Mouse (Mus musculus) regulatory T cell (primary cell): ENCODE measurements around the gene Ier2.
"Not testable (repeated sequence)": the region's sequence is repeated elsewhere in the genome, so short reads cannot be mapped to it uniquely, and the experiment has no call there.

Experiments
- in situ Hi-C: fragments of 300-600 bp; cut with MboI, MseI; formaldehyde crosslinking; loops from one replicate; pipeline ENCODE4 v1.15.1; 2025; ENCODE audit warnings: high pct_unique_total_duplicates

Gene Ier2

DNA sequence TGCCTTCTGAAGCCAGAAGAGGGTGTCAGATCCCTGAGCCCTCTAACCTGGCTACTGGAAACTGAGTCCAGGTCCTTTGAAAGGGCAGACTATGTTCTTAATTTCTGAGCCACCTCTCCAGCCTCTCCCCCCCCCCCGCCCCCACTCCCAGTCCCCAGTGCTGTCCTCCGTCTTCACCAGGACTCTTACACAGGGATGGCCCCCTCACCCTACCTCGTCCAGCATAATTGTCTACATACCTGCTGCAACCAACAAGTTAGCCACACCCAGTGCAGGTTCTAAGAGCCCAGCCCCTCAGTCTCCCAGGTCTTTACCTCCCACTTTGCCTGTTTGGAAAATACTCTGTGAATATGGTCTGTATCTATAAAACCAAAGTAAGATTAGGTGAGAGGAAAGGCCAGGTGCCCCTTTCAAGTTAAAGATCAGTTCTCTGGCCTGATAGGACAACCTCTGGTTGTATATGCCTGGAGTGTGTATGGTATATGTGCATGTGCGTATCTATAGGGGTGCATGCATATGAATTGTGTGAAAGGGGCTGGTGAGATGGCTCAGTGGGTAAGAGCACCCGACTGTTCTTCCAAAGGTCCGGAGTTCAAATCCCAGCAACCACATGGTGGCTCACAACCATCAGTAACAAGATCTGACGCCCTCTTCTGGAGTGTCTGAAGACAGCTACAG lies 21.9 kb downstream of the Ier2 start:
- in situ Hi-C loops, result no loop called here

DNA sequence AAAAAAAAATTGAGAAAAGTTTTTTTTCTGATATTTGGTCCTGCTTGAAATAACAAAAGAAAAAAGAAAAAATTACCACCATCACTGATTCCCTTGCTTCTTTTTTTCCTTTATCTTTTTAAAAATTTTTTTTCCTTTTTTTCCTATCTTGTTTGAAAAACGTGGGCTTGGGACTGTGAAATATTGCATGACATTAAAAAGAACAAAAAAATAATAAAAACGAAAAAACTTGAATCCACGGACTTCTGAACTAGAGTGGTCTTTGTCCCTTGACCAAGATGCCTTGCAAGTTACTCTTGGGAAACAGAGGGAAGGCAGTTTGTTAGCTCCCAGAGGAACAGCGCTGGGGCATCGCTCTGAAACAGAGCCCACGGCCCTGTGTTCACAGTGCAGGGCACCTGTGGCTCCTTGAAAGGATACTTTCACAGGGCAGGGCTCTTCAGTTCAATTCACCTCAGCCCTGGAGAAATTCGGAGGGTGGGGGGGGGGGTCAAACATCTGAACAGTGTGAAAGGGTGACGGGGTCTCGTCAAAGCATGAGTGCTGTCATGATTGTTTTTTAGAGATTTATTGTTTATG lies 22.6 kb downstream of the Ier2 start:
- in situ Hi-C loops, result no loop called here

DNA sequence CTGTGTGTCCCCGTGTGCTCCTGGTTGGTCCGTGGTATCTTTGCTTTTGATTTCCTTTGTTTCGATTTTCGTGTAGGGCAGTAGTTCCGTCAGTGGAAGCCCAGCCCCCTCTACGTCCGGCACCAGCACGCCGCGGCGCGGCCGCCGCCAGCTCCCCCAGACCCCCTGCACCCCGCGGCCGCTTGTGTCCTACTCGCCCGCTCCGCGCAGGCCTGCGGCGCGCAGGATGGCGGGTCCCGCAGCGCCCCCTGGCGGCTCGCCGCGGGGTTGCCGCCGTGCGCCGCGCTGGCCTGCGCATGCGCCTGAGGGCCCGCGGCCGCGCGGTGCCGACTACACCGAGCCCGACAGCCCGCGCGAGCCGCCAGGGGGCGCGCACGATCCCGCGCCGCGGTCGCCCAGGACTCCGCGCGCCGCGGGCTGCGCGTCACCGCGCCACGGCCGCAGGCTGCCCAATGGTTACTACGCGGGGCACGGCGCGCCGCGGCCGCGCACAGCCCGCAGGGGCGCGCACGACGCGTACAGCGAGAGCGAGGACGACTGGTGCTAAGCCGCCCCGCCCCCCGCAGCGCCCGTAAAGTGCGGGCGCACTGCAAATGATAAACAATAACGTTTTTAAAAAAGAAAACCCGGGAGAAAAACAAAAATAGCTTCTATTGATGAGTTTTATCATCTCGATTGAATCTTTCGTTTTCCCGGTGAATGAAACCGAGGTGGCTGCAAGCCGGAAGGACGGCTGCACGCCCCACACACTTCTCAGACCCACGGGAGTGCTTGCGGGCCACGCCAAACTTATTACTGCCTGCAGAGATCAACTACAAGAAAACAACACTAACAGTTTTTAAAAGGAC lies 23.3 kb downstream of the Ier2 start:
- in situ Hi-C loops, result no loop called here

DNA sequence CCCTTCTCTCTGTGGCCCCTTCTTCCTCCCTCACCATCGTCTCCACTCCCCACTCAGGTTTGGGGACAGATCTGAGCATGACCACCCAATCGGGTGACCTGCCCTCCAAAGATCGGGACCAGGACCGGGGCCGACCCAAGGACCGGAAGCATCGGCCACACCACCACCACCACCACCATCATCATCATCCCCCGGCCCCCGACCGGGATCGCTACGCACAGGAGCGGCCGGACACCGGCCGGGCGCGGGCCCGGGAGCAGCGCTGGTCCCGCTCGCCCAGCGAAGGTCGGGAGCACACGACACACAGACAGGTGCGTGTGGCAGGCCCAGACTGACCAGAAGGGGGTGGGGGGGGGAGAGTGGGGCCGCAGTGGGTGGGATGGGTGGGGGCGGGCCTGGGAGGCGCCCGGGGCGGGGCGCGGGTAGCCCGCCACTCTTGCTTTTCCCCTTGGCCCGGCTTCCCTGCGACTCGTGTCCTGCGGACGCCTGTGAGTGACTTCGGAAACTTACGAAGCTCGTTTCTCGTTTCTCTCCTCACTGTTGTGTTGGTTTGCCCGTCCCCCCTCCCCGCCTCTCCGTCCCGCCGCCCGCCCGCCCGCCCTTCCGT lies 24.0 kb downstream of the Ier2 start:
- in situ Hi-C loops, result no loop called here

DNA sequence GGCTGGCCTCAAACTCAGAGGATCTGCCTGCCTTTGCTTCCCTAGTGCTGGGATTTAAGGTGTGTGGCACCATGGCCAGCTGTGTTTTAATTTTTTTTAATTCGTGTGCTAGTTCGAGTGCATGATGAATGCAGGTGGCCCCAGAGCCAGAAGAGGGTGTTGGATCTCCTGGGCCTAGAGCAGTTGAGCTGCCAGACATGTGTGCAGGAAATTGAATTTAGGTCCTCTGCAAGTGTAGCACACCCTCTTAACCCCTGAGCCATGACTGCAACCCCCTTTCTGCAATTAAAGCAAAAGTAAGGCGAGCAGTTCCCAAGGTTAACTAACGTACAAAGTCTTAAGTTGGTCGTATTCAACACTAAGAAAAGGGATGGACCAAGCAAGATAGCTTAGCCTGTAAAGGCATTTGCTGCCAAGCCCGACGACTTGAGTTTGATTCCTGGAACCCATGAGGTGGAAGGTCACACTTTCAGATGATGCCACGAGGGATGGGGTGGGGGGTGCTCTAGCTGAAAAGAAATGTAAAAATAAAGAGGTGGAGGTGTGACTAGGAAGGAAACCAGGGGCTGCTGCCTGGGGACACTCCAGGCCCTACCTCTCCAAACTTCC lies 24.6 kb downstream of the Ier2 start:
- in situ Hi-C loops, result no loop called here

DNA sequence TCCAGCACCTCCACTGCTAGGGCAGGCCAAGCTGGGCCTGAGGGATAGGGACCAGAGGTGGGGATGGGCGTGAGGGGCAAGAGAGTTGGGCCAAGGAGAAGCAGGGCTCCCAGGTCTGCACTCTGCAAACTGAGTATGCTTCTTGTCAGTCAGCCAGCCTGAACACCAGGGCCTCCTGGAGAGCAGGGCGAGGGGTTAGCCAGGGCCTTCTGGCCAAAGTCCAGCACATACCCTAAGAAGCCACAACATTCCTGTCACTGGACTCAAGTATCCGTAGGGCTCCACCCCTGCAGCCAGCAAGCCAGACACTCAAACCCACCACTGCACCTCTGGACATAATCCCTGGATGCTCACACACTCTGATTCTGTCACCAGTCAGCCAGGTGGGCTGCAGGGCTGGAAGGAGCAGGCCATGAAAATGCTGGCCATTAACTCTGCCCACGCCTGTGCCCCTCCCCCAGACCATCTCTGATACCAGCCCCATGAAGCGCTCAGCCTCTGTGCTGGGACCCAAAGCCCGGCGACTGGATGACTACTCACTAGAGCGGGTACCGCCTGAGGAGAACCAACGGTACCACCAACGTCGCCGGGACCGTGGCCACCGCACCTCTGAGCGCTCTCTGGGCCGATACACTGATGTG lies 26.5 kb downstream of the Ier2 start:
- in situ Hi-C loops, result no loop called here

DNA sequence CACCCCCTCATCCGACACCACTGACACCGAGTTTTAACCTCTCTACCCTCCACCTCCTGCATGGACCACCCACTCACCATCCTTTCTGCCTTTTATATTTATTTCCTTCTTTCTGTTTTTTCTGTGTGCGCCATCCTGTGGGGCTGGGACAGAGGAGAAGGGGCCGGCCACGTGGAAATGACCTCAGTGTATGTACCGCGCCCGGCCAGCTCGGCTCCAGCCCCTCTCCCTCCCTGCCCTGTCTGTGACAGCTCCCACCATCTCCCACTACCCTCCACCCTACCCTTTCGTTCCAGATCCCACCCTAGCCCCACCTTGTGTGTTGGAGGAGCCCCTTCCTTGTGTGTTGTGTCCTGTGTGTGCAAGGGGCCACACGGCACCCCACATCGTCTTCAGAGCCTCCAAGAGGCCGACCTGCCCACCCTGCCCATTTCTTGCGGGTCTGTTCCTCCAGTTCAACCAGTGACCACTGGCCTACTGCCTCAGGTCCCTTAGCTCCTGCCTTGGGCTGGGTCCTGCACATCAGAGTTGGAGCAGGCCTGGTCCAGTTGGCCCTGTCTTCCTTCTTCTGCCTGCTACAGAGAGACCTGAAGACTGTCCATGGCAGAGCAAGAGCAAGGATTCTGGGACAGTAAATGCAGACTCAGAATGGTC lies 27.1 kb downstream of the Ier2 start:
- in situ Hi-C loops, result no loop called here

DNA sequence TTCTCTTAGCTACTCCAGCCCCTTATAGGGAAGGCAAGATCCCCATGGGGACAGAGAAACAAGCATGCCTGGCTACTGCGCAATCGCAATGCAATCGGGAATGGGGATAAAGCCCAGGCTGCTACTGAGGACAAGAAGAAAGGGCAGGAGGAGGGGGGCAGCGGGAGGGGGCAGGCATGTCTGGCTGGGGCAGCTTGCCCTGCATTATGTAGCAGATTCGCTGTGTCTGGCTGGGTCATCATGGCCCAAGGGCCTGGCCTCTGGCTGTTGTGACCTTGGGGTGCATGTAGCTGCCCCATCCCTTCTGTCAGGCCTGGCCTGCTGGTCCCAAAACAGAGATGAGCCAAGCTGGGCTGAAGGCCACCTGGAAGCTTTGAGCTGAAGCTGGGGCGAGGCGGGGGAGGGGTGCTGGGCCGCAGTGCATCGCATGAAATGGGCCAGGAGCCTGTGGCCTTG lies 27.8 kb downstream of the Ier2 start:
- in situ Hi-C loops, result no loop called here

DNA sequence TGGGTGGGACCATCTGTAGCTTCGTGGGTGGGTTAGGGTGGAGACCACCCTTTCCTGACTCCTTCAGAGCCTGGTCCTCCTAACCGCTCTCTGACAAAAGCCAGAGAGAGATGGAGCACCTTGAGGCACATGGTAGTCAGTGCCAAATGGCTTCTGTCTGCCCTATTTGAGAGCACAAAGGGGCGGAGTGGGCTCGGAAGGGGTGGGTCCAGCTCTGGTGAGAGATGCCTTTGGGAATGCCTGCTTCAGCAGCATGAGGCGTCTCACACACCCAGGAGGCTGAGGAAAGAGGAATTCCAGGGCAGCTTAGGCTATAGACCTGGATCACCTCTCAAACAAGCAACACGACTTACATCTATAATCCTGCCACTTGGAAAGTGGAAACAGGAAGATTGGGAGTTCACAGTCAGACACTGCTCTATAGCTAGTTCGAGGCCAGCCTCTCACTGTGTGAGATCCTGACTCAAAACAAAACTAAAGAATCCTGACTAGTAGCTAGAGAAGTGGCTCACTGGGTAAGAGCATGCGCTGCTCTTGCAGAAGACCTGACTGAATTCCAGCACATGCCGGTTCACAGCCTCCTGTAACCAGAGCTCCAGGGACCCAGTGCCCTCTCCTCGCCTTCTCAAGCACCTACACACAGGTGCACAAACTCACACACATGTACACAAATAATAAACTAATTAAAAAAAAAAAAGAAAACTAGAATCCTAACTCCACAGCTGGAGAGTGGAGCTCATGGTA lies 28.6 kb downstream of the Ier2 start:
- in situ Hi-C loops, result no loop called here

DNA sequence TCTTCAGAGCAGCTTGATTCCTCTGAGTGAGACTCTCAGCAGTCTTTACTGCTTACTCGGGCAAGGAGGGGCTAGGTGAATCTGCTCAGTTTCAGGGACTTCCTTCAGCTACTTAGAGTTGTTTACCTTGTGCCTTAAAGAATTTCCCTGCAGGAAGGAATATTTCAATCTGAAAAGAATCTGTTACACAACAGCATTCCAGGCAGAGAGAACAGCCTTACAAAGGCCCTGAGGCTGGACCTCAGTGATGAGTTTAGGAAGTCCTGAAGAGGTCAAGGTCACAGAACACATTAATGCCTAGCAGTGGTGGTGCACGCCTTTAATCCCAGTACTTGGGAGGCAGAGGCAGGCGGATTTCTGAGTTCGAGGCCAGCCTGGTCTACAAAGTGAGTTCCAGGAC lies 30.8 kb downstream of the Ier2 start:
- in situ Hi-C loops, result no loop called here

DNA sequence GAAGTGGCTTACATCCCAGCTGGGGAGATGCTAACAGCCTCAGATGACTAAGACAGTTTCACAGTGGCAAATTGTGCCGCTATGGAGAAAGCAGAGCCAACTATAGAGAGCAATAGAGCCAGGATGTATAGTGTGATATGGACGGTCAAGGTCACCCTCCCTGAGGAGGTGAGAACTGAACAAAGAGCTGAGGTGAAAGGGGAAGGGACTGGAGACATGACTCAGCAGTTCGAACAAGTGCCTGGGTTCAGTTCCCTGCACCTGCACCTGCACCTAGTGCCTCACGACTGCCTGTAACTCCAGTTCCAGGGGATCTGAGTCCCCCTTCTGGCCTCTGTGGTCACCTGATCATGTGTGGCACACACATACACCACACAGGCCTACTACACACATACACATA lies 32.5 kb downstream of the Ier2 start:
- in situ Hi-C loops, result no loop called here

DNA sequence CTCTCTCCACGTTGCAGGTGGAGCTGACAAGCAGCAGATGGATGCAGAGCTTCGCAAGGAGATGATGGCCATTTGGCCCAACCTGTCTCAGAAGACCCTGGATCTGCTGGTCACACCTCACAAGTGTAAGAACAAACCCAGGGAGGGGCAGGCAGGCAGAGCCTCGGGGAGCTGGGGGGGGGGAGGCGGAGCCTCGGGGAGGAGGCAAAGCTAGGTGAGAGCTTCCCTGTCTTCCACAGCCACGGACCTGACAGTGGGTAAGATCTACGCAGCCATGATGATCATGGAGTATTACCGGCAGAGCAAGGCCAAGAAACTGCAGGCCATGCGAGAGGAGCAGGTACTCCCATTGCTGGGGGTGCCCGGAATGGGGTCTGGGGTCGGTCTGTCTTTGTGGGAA lies 33.1 kb downstream of the Ier2 start:
- in situ Hi-C loops, result no loop called here

DNA sequence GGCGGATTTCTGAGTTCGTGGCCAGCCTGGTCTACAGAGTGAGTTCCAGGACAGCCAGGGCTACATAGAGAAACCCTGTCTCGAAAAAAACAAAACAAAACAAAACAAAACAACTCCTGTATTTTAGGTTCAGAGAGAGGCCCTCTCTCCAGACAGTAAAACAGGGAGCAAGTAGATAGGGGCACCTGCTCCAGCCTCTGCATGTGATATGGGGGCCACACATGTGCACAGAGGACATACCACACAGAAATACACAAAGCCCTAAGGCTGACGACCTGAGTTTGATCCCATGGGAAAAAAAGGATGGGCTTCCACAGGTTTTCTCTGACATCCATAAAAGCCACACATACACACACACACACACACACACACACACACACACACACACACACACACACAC lies 39.2 kb downstream of the Ier2 start:
- in situ Hi-C loops, result not testable (repeated sequence)

DNA sequence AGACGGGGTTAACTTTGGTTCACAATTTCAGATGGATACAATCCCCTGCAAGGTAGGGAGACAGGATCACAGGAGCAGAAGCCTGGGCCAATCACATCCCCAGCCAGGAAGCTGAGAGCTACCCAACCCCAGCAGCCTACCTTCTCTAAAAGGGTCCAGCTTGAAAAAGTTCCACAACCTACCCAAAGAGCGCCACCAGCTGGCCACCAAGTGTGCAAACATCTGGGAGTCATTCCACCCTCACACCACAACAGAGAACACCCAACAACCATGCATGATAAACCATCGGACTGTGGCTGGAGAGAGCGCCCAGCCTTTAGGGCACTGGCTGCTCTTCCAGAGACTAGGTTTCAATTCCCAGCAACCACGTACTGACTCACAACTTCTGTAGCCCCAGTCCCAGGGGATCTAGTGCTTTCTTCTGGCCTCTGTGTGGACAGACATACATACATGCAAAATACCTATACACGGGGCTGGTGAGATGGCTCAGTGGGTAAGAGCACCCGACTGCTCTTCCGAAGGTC lies 41.5 kb downstream of the Ier2 start:
- in situ Hi-C loops, result no loop called here

DNA sequence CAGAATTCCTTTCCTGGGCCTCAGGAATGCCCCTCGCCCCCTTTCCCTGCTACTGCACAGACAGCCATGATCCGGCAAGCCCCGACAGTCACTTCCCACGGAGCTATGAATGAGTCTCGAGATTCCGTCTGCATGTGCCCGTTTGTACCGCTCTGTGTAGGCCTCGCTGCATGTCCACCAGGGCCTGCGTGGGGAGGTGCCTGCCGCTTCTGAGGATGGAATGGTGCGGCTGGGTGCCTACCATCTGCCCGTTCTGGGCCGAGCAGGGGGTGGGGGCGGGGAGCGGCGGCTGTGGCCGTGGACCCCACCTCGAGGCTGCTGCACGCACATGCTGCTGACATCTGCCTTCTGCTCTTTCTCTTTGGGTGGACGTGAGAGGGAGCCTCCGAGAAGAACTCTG lies 45.6 kb downstream of the Ier2 start:
- in situ Hi-C loops, result no loop called here

DNA sequence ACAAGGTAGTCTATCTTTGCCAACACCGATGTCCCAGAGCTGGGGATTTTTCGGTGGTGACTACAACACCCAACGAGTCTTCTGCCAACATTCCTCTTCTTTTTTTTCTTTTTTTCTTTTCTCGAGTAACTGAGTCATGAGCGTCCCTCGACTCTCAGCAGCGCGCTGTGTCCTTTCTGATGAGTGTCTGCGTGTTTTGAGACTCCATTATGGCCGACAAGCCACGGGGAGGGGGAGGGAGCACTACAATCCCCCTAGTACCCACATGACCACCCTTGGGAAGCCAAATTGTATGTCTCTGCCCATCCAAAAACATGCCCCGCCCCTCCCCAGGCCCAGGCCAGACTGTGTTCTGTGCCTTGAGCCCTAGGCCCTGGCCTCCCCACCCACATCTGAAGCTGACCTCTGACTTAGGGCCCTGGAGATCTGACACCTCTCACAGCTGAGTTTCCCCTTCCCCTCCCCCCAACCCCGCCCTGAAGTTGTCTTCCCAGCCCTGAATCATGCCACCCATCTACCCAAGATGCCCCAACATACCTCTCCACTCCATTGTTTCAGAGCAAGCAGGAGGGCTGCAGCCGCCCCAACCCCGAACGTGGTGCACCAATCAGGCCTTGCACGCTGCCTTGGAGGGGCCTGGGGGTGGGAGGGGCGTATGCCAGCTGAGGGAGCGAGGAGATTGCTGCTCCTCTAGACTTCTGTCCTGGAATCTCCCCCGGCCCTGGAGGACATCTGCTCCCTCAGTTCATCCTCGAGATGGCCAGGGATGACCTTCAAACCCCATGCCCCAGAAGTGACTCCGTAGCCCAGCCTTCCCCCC lies 46.8 kb downstream of the Ier2 start:
- in situ Hi-C loops, result no loop called here

DNA sequence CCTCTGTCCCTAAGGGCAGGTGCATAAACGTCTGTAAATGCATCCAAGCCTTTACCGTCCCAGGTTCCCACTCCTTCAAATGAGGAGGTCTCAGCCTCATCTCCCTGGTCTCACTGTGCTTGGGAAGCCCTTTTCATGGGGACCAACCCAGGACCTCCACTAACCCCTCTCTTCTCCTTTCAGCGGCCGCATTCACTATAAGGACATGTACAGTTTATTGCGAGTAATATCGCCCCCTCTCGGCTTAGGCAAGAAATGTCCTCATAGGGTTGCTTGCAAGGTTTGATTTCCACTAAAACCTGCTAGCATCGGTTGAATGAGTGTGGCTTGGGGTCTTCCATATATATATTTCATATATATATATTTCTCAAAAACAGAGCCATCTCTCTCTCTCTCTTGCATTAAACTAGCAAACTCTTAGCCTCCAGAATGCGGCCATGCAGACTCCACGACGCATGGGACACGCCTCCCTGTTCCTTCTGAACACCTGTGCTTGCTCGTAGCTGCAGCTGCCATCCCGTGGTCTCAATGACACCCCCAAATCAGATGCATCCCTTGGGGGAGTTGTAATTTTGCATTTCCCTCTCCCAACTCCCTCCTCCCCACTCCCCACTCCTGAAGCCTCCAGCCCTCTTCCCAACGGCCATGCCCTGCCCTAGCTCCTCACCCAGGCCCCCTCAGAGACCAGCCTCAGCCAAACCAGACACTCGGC lies 48.0 kb downstream of the Ier2 start:
- in situ Hi-C loops, result no loop called here
